Mouse (Mus musculus): ENCODE measurements around the gene Cdc42bpg. TPM values are rescaled to one million over a fixed set of nuclear protein-coding genes. Genes with fewer than 3 reads are reported as not detected.
"Not testable (repeated sequence)": the region's sequence is repeated elsewhere in the genome, so short reads cannot be mapped to it uniquely, and the experiment has no call there.

The Cdc42bpg gene
- polyA plus RNA-seq, 1 experiment from 2014 or later, result 0.60 TPM

- H3K27me3 ChIP-seq (replicated peaks); H3K27ac ChIP-seq (replicated peaks); H3K4me2 ChIP-seq; H3K9me3 ChIP-seq; H3K9ac ChIP-seq; H3K4me3 ChIP-seq; ATAC-seq (ENCODE audit: extremely low read depth, insufficient number of reproducible peaks, low FRiP score, low TSS enrichment): not testable (repeated sequence)
- Histone ChIP-seq H3K36me3 (peaks cover 68% of the 10 kb centered on the region), H3K4me1 (peaks cover 15% of the 10 kb centered on the region)
- 84% methylated on average over 3 of the region's 3 CpGs for WGBS
Observed at GRCm38 (mm10) chr19:6311783-6312182, 5.5 kb downstream of the Cdc42bpg start.

- ATAC-seq (ENCODE audit: extremely low read depth, insufficient number of reproducible peaks, low FRiP score, low TSS enrichment), result no peak
- peaks cover 88% of the 10 kb centered on the region for H3K36me3 ChIP-seq
- no peak overlapping the region for H3K4me3 ChIP-seq
- H3K9ac ChIP-seq, result no peak overlapping the region
- 89% methylated on average over 8 of the region's 8 CpGs for WGBS
- no peak overlapping the region for H3K27ac ChIP-seq (replicated peaks)
- peaks cover 7% of the 10 kb centered on the region; the same call in 1 of the 2 replicates for H3K4me1 ChIP-seq
- H3K27me3 ChIP-seq (replicated peaks), result no peaks in the 10 kb centered on the region
- H3K9me3 ChIP-seq, result no peaks in the 10 kb centered on the region
- no peak overlapping the region for H3K4me2 ChIP-seq
Observed at GRCm38 (mm10) chr19:6313796-6314195, 7.5 kb downstream of the Cdc42bpg start.

DNA sequence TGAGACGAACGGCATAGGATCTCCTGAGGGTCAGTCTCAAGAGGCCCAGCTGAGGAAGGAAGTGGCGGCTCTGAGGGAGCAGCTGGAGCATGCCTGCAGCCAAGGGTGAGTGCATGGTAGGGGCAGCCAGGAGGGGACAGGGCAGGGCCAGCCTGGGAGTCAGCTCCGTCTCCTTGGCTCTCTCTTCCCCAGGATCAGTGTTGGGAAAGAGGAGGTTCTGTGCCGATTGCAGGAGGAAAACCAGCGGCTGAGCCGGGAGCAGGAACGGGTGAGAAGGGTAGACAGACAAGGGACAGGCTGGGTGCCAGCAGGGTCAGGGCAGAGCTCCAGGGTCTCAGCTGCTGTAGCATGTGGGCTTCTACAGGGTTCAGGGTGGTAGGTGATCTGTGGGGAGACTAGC lies 8.3 kb downstream of the Cdc42bpg start:
- H3K27ac ChIP-seq (replicated peaks), result no peak overlapping the region
- peaks cover 95% of the 10 kb centered on the region for H3K36me3 ChIP-seq
- no peak overlapping the region for H3K9ac ChIP-seq
- 68% methylated on average over 8 of the region's 8 CpGs for WGBS
- H3K4me3 ChIP-seq, result no peak overlapping the region
- no peaks in the 10 kb centered on the region for H3K27me3 ChIP-seq (replicated peaks)
- H3K9me3 ChIP-seq, result no peaks in the 10 kb centered on the region
- no peak for ATAC-seq (ENCODE audit: extremely low read depth, insufficient number of reproducible peaks, low FRiP score, low TSS enrichment)
- no peak overlapping the region for H3K4me2 ChIP-seq
- H3K4me1 ChIP-seq, result peaks cover 7% of the 10 kb centered on the region; the same call in 1 of the 2 replicates

DNA sequence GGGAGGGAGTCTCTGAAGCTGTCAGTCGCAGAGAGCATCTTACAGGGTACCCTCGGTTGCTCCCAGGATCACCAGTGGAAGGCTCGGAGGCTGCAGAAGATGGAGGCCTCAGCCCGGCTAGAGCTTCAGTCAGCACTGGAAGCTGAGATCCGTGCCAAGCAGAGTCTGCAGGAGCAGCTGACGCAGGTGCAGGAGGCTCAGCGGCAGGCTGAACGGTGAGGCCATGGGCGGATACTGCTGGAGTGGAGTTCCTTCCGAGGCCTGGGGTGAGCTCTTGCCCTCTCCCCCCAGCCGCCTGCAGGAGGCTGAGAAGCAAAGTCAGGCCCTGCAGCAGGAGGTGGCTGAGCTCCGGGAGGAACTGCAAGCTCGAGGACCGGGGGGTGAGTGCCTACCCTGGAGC lies 9.3 kb downstream of the Cdc42bpg start:
- no peaks in the 10 kb centered on the region for H3K27me3 ChIP-seq (replicated peaks)
- H3K4me3 ChIP-seq, result no peak overlapping the region
- no peak overlapping the region for H3K27ac ChIP-seq (replicated peaks)
- no peaks in the 10 kb centered on the region for H3K9me3 ChIP-seq
- H3K9ac ChIP-seq, result no peak overlapping the region
- peaks cover 93% of the 10 kb centered on the region for H3K36me3 ChIP-seq
- H3K4me1 ChIP-seq, result peaks cover 7% of the 10 kb centered on the region; the same call in 1 of the 2 replicates
- no peak for ATAC-seq (ENCODE audit: extremely low read depth, insufficient number of reproducible peaks, low FRiP score, low TSS enrichment)
- WGBS, result 64% methylated on average over 14 of the region's 14 CpGs
- no peak overlapping the region for H3K4me2 ChIP-seq

GRCm38 (mm10) chr19:6318145-6318544 lies 11.9 kb downstream of the Cdc42bpg start:
- Histone ChIP-seq H3K27ac (replicated peaks) (no peak overlapping the region), H3K4me3 (no peak overlapping the region), H3K27me3 (replicated peaks) (no peaks in the 10 kb centered on the region), H3K9ac (no peak overlapping the region), H3K36me3 (peaks cover 90% of the 10 kb centered on the region), H3K4me1 (peaks cover 24% of the 10 kb centered on the region), H3K4me2 (no peak overlapping the region), H3K9me3 (no peaks in the 10 kb centered on the region)
- 84% methylated on average over 12 of the region's 12 CpGs for WGBS
- ATAC-seq (ENCODE audit: extremely low read depth, insufficient number of reproducible peaks, low FRiP score, low TSS enrichment), result no peak

DNA sequence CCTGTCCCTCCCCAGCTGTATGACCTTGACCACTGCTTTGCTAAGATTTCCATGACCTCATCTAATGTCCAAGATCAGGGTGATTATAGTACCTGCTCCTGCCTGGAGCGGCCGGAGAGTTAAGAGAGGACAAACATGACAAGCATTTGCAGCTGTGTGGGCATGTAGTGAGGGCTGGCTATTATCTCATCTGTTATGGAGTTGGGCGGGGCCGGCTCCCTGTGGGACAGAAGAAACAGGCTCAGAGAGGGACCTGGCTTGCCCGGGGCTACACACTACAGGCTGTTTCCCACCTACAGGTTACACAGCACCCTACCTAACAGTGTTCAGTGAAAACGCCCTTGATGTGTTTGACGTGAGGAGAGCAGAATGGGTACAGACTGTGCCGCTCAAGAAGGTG lies 15.1 kb downstream of the Cdc42bpg start:
- Histone ChIP-seq H3K4me1 (peaks cover 24% of the 10 kb centered on the region), H3K36me3 (peaks cover 69% of the 10 kb centered on the region), H3K9me3 (no peaks in the 10 kb centered on the region), H3K27ac (replicated peaks) (peak overlapping the region; percentile 38), H3K4me3 (no peak overlapping the region), H3K9ac (peak overlapping the region; percentile 29; the same call in 1 of the 2 replicates), H3K4me2 (no peak overlapping the region), H3K27me3 (replicated peaks) (no peaks in the 10 kb centered on the region)
- ATAC-seq (ENCODE audit: extremely low read depth, insufficient number of reproducible peaks, low FRiP score, low TSS enrichment), result no peak
- 49% methylated on average over 8 of the region's 8 CpGs for WGBS

- Histone ChIP-seq H3K36me3 (peaks cover 63% of the 10 kb centered on the region), H3K4me1 (peaks cover 17% of the 10 kb centered on the region), H3K27ac (replicated peaks) (peak overlapping the region; percentile 38; the same call in 1 of the 2 replicates), H3K4me3 (no peak overlapping the region), H3K9ac (no peak overlapping the region), H3K27me3 (replicated peaks) (no peaks in the 10 kb centered on the region), H3K9me3 (no peaks in the 10 kb centered on the region), H3K4me2 (no peak overlapping the region)
- no peak for ATAC-seq (ENCODE audit: extremely low read depth, insufficient number of reproducible peaks, low FRiP score, low TSS enrichment)
- 69% methylated on average over 33 of the region's 33 CpGs for WGBS
Observed at GRCm38 (mm10) chr19:6321786-6322621, 15.7 kb downstream of the Cdc42bpg start.

DNA sequence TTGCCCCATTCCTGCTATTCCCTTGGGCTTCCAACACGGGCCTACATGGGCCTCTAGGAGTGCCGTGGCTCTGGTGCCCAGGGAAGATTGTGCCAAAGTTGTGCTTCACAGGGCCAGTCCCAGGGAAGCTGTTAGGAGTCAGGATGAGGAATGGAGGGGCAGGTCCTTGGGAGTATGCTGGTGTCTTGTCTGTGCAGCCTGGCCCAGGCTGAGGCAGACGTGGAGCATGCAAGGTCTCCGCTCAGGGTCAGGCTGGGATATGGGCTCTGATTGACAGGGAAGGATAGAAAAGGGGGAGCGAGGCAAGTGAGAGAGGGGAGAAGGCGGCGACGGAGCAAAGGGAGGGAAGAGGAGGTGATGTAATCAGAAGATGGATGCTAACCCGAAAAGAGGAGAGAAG lies 18.5 kb downstream of the Cdc42bpg start:
- H3K27ac ChIP-seq (replicated peaks), result no peak overlapping the region
- H3K4me2 ChIP-seq, result no peak overlapping the region
- no peaks in the 10 kb centered on the region for H3K27me3 ChIP-seq (replicated peaks)
- H3K4me3 ChIP-seq, result no peak overlapping the region
- ATAC-seq (ENCODE audit: extremely low read depth, insufficient number of reproducible peaks, low FRiP score, low TSS enrichment), result no peak
- peaks cover 16% of the 10 kb centered on the region for H3K4me1 ChIP-seq
- H3K9me3 ChIP-seq, result no peaks in the 10 kb centered on the region
- no peak overlapping the region for H3K9ac ChIP-seq
- H3K36me3 ChIP-seq, result peaks cover 38% of the 10 kb centered on the region
- 74% methylated on average over 9 of the region's 9 CpGs for WGBS

DNA sequence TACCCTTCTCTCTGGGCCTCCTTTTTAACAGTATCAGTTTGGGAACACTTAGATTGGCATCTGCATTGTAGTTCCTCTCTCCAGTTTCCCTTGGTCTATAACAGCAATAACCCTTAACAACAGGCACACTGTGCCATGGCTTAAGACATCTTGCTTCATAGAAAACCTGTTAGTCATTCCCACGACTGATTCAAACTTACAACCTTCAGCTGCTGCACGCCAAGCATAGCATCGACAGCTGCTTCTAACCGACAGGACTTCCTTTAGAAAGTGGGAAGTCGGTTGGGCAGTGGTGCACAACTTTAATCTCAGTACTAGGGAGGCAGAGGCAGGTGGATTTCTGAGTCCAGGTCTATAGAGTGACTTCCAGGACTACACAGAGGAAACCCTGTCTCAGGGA lies 24.9 kb downstream of the Cdc42bpg start:
- Histone ChIP-seq H3K4me2 (peak overlapping the region; percentile 60), H3K9me3 (no peaks in the 10 kb centered on the region), H3K4me3 (peak overlapping the region; percentile 20; the same call in 1 of the 2 replicates), H3K4me1 (peaks cover 22% of the 10 kb centered on the region), H3K27ac (replicated peaks) (no peak overlapping the region), H3K36me3 (0 out of 2 replicates have a peak, but pooled peaks cover 1% of the 10 kb centered on the region), H3K27me3 (replicated peaks) (no peaks in the 10 kb centered on the region), H3K9ac (peak overlapping the region; percentile 78)
- WGBS, result 46% methylated on average over 5 of the region's 5 CpGs
- ATAC-seq (ENCODE audit: extremely low read depth, insufficient number of reproducible peaks, low FRiP score, low TSS enrichment), result no peak

GRCm38 (mm10) chr19:6331719-6332516 lies 25.7 kb downstream of the Cdc42bpg start:
- Histone ChIP-seq H3K27me3 (replicated peaks) (no peaks in the 10 kb centered on the region), H3K9ac (peak overlapping the region; percentile 78), H3K4me3 (peak overlapping the region; percentile 20), H3K9me3 (no peaks in the 10 kb centered on the region), H3K4me1 (peaks cover 29% of the 10 kb centered on the region), H3K27ac (replicated peaks) (no peak overlapping the region), H3K4me2 (peak overlapping the region; percentile 60), H3K36me3 (peaks cover 4% of the 10 kb centered on the region)
- 20% methylated on average over 13 of the region's 13 CpGs for WGBS
- no peak for ATAC-seq (ENCODE audit: extremely low read depth, insufficient number of reproducible peaks, low FRiP score, low TSS enrichment)

- Histone ChIP-seq H3K4me2 (peak overlapping the region; percentile 84), H3K27me3 (replicated peaks) (no peaks in the 10 kb centered on the region), H3K36me3 (peaks cover 24% of the 10 kb centered on the region), H3K9ac (peak overlapping the region; percentile 71), H3K4me3 (peak overlapping the region; percentile 75), H3K27ac (replicated peaks) (peak overlapping the region; percentile 83), H3K9me3 (no peaks in the 10 kb centered on the region), H3K4me1 (peaks cover 35% of the 10 kb centered on the region)
- no peak for ATAC-seq (ENCODE audit: extremely low read depth, insufficient number of reproducible peaks, low FRiP score, low TSS enrichment)
- 59% methylated on average over 9 of the region's 9 CpGs for WGBS
Observed at GRCm38 (mm10) chr19:6333761-6334595, 27.7 kb downstream of the Cdc42bpg start.
